Mouse (Mus musculus): ENCODE data around the gene Fis1. TPM values are rescaled to one million over a fixed set of nuclear protein-coding genes. Genes with fewer than 3 reads are reported as not detected.

Gene Fis1
- 557 and 619 TPM in 2 replicates for polyA plus RNA-seq (2021; fragmentation: Nextera tagmentation)
- long read RNA-seq, experiment 1, transcript Fis1-202 (5 exons, 948 nt) = minor isoform, 94 of 307 reads
- long read RNA-seq, experiment 1, transcript Fis1-201 (5 exons, 786 nt) = major isoform, 199 of 307 reads
- long read RNA-seq, experiment 1, partial matches to known transcripts = 3 of 307 reads
- long read RNA-seq, experiment 1, other reads (novel, unspliced or antisense) = 8 of 307 reads
- long read RNA-seq, experiment 2, transcript Fis1-206 (4 exons, 565 nt) = minor isoform, 5 of 575 reads
- long read RNA-seq, experiment 2, transcript Fis1-202 (5 exons, 948 nt) = minor isoform, 126 of 575 reads
- long read RNA-seq, experiment 2, transcript Fis1-201 (5 exons, 786 nt) = major isoform, 417 of 575 reads
- long read RNA-seq, experiment 2, partial matches to known transcripts = 13 of 575 reads
- long read RNA-seq, experiment 2, other reads (novel, unspliced or antisense) = 12 of 575 reads

DNA sequence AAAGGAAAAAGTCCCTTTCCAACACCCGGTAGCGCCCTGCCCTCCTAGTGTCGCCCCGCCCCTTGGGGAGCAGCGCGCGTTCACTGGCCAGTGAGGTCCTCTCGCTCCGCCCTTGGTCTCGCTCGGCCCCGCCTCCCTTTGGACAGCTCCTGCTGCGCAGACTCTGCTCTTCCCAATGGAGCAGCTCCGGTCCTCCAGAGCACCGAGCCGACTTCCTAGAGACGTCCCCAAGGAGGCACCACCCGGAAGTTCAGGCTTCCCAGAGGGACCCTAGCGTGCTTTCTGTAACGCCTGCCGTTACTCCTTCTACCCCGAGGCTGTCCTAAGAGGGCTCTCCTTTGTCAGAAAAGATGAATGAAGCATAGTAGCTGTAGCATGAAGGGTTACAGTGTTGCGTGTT lies at the start of gene Fis1:
TSS of gene Fis1 (plus strand) at position 261 of the 400 bp plus-strand sequence.

DNA sequence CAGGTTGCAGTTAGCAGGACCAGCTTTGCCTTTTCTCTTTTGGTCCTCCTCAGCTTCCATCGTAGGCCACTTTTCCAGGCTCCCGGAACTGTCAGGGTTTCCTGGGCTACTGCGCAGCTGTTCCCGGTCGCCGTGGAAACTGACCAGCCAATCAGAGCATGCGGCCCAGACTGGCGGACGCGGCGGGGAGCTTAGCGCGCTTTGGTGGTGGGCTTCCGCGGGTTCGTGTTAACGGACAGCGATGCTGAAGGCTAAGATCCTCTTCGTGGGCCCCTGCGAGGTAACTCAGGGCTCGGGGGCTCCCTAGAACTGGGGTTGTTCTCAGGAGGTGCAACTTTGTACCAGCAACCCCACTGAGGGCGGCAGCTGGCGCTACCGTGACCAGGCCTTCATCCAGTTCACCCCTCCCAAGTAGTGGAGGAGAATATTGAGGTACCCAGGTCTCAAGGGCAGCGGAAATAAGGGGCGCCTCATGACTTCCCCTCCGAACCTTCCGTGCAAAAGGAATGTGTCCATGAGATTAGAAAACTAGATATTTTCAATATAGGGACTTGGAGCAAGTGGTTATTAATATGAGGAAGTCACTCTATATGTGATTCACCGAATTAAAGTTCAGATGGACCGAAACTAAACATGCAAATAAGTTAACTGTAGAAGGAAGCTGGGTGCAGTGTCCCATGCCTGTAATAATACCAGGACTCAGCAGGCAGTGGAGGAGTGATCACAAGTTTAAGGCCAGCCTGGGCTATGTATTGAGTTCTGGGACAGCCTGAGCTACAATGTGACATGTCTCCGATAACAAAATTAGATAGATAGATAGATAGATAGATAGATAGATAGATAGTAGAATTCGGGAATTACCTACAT lies 44.9 kb upstream of the Fis1 start, which contains the start of gene Ift22:
TSS of gene Ift22 (plus strand) at position 160 of the 867 bp plus-strand sequence.

DNA sequence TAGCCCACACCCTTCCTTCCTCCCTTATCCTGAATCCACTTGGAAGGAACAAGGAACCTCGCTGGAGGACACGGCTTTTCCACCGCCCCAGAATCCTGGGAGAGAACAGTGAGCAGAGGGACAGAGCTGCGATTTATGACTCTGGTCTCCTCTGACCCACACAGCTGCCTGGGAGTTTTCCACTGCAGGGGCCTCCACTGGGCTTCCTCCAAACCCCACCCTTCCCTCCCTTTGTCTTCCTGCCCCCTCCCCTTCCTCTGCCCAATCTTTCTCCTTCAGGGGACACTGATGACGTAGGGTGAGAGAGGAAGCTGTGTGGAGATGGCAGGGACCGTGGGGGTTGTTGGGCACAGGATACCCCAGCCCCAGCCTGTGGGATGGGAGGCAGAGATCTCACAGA lies 13.3 kb downstream of the Fis1 start, which contains the start of gene Cldn15:
TSS of gene Cldn15 (plus strand) at position 286 of the 400 bp plus-strand sequence.

GRCm38 (mm10) chr5:136986695-136987137 lies 33.6 kb downstream of the Fis1 start, which contains the start of gene Plod3:
TSS of gene Plod3 (plus strand) at chr5:136987019.

GRCm38 (mm10) chr5:136987934-136988271 lies 34.8 kb downstream of the Fis1 start, which contains the start of gene Znhit1:
TSS of gene Znhit1 (minus strand) at chr5:136988021.

Other genes starting within 250 kb of the Fis1 start
- gene Col26a1, start 70.1 kb upstream of the Fis1 start, polyA plus RNA-seq (2021; fragmentation: Nextera tagmentation) = 0.53 and 1.1 TPM in 2 replicates
- gene Ift22, start 45.1 kb upstream of the Fis1 start, polyA plus RNA-seq (2021; fragmentation: Nextera tagmentation) = 70.1 and 118 TPM in 2 replicates
- gene Cldn15, start 13.3 kb downstream of the Fis1 start, polyA plus RNA-seq (2021; fragmentation: Nextera tagmentation) = 0.05 TPM in 1 of 2 replicates, not detected in the other
- gene Plod3, start 33.7 kb downstream of the Fis1 start, polyA plus RNA-seq (2021; fragmentation: Nextera tagmentation) = 11.7 and 12.9 TPM in 2 replicates
- gene Znhit1, start 34.7 kb downstream of the Fis1 start, polyA plus RNA-seq (2021; fragmentation: Nextera tagmentation) = 183 and 217 TPM in 2 replicates
- gene Vgf, start 73.1 kb downstream of the Fis1 start, polyA plus RNA-seq (2021; fragmentation: Nextera tagmentation) = 12.8 and 33.4 TPM in 2 replicates
- gene Ap1s1, start 92.9 kb downstream of the Fis1 start, polyA plus RNA-seq (2021; fragmentation: Nextera tagmentation) = 561 and 626 TPM in 2 replicates
- gene Serpine1, start 119.0 kb downstream of the Fis1 start, polyA plus RNA-seq (2021; fragmentation: Nextera tagmentation) = 0.10 and 0.27 TPM in 2 replicates
- 0.25 and 3.2 TPM in 2 replicates for gene Trim56, start 162.9 kb downstream of the Fis1 start, polyA plus RNA-seq (2021; fragmentation: Nextera tagmentation)
- gene Muc3, start 196.0 kb downstream of the Fis1 start, polyA plus RNA-seq (2021; fragmentation: Nextera tagmentation) = not detected in 2 replicates